Mouse (Mus musculus) heart, embryonic 11.5 days (tissue): ENCODE results near the gene Neurl3. TPM values are rescaled to one million over a fixed set of nuclear protein-coding genes. Genes with fewer than 3 reads are reported as not detected.

Experiments
- ATAC-seq: fragments of 200-750 bp; cut with Nextera tagmentation; replicated peaks from 2 replicates; pipeline ENCODE4 v1.8.0; 2017; ENCODE audit warnings: moderate library complexity; ENCODE audit not compliant: insufficient number of reproducible peaks, low FRiP score, low TSS enrichment
- H3K27ac ChIP-seq: fragments of 300-500 bp; sonication (generic); 2 replicates; pipeline ENCODE4 v1.5.1; 2014; ENCODE audit warnings: mild to moderate bottlenecking, low read depth, low read length
- H3K27me3 ChIP-seq: fragments of 300-500 bp; sonication (generic); 2 replicates; pipeline ENCODE4 v1.6.1; 2014; ENCODE audit warnings: mild to moderate bottlenecking, low read length, mixed read lengths; ENCODE audit not compliant: control insufficient read depth, insufficient read depth
- H3K36me3 ChIP-seq: fragments of 300-500 bp; sonication (generic); 2 replicates; pipeline ENCODE4 v1.6.1; 2014; ENCODE audit warnings: mild to moderate bottlenecking, low read length, moderate library complexity, mixed read lengths; ENCODE audit not compliant: control insufficient read depth, insufficient read depth
- H3K4me1 ChIP-seq: fragments of 300-500 bp; sonication (generic); 2 replicates; pipeline ENCODE4 v1.6.1; 2014; ENCODE audit warnings: low read length; ENCODE audit not compliant: control insufficient read depth, insufficient read depth
- H3K4me2 ChIP-seq: fragments of 300-500 bp; sonication (generic); 2 replicates; pipeline ENCODE4 v1.6.1; 2014; ENCODE audit warnings: mild to moderate bottlenecking, moderate library complexity
- H3K4me3 ChIP-seq: fragments of 300-500 bp; sonication (generic); 2 replicates; pipeline ENCODE4 v1.5.1; 2014; ENCODE audit warnings: low read depth, low read length
- H3K9ac ChIP-seq: fragments of 300-500 bp; sonication (generic); 2 replicates; pipeline ENCODE4 v1.6.1; 2014; ENCODE audit warnings: mild to moderate bottlenecking, low read depth, low read length, moderate library complexity
- H3K9me3 ChIP-seq: fragments of 300-500 bp; sonication (generic); replicated peaks from 2 replicates; pipeline ENCODE4 v1.6.1; 2016; ENCODE audit warnings: low read length; ENCODE audit not compliant: control insufficient read depth
- WGBS: fragments of 180-500 bp; shearing (Covaris S2); extraction: QIAGEN DNeasy Blood & Tissue Kit; methylation state at CpG from one replicate; pipeline ENCODE4 v1.1.7; 2014; ENCODE audit not compliant: insufficient replicate concordance; 5-methylcytosine and 5-hydroxymethylcytosine counted together
- polyA plus RNA-seq: library from polyadenylated mRNA; unstranded; fragments of >200 nt; fragmentation: Nextera tagmentation; extraction: Ambion mirVana; gene quantifications from 2 replicates; pipeline ENCODE4 v1.2.1, GENCODE M21; 2014

Gene Neurl3
- polyA plus RNA-seq, 1 experiment from 2014 or later = 2.6 TPM

DNA sequence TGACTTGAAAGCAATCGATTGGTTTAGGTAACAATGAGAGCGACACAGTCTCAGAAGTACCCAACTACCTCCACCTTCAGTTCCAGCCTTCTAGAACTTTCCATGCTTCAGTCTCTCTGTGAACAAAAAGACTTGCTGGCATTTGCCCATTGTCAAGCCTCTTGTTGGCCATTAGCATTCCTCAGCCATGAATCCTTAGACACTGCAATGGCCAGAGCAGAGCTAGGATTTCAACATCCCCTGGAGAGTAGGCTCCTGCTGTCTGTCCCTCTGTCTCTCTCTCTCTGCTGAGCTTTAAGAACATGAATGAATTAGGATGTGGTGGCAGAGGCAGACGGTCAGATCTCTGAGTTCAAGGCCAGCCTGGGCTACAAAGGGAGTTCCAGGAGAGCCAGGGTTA, 6.5 kb upstream of the Neurl3 start:
- Histone ChIP-seq H3K4me1 (no peaks in the 10 kb centered on the region), H3K4me2 (no peak overlapping the region), H3K9ac (no peak overlapping the region), H3K27me3 (no peaks in the 10 kb centered on the region), H3K27ac (no peak overlapping the region), H3K4me3 (no peak overlapping the region), H3K9me3 (no peaks in the 10 kb centered on the region), H3K36me3 (no peaks in the 10 kb centered on the region)
- 91% methylated on average over 3 of the region's 3 CpGs for WGBS
- no peak for ATAC-seq

DNA sequence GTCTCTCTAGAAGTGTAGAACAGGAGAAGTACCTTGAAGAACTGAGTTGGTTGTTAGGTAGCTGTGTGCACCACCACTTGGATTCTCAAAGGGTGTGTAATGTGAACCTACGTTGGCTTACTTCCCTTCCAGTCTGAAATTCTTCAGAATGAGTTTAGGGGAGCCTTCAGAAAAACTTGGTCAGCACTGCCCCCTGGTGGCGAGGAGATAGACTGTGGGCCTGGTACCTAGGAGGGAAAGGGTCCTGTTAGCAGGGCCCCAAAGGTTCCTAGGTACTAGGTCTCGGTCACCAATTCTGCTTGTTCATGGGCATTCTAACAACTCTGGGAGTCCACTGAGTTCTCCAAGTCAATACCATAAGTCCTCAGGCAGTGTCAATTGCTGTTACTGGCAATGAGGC, 4.7 kb upstream of the Neurl3 start:
- Histone ChIP-seq H3K27ac (no peak overlapping the region), H3K4me3 (no peak overlapping the region), H3K4me2 (no peak overlapping the region), H3K4me1 (no peaks in the 10 kb centered on the region), H3K27me3 (no peaks in the 10 kb centered on the region), H3K9me3 (no peaks in the 10 kb centered on the region), H3K36me3 (no peaks in the 10 kb centered on the region), H3K9ac (no peak overlapping the region)
- ATAC-seq = no peak
- 17% methylated on average over 3 of the region's 3 CpGs for WGBS

DNA sequence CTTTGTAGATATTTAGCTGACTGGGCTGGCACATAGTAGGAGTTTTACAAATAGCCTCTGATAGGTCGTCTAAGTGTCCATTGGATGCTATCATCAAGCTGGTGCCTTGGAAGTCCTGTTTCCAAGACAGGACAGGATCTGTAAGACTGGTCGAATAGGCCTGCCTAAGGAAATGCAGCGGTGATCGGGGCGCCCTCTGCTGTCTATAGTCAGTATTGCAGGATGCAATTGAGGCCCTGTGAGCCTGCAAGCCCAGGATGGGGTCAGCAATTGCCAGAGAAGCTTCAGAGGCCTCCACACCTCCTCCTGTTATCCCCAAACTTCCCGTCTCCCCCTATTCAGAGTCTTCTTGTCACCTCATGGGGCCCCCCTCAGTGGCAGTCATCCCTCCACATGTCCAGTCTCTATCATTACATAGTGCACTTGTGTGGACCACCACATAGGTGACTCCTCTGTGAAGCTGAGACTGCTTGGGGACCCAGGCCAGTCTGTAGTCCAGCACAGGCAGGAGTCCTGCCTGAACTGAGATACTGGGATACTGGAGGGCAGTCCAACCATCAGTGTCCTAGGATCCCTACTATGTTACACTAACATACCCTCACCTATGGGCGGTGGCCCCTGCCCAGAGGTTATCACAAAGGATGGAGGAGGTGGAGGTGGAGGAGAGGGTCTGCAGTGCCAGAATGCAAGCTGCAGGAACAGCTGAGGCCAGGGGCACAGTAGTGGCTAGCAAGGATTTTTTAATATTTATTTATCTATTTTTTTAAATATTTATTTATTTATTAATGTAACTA, 3.0 kb upstream of the Neurl3 start:
- no peaks in the 10 kb centered on the region for H3K27me3 ChIP-seq
- peaks cover 14% of the 10 kb centered on the region for H3K4me1 ChIP-seq
- no peak overlapping the region for H3K4me2 ChIP-seq
- no peak overlapping the region for H3K4me3 ChIP-seq
- no peaks in the 10 kb centered on the region for H3K36me3 ChIP-seq
- H3K9me3 ChIP-seq = no peaks in the 10 kb centered on the region
- no peak overlapping the region for H3K9ac ChIP-seq
- no peak for ATAC-seq
- 24% methylated on average over 7 of the region's 7 CpGs for WGBS
- no peak overlapping the region for H3K27ac ChIP-seq

DNA sequence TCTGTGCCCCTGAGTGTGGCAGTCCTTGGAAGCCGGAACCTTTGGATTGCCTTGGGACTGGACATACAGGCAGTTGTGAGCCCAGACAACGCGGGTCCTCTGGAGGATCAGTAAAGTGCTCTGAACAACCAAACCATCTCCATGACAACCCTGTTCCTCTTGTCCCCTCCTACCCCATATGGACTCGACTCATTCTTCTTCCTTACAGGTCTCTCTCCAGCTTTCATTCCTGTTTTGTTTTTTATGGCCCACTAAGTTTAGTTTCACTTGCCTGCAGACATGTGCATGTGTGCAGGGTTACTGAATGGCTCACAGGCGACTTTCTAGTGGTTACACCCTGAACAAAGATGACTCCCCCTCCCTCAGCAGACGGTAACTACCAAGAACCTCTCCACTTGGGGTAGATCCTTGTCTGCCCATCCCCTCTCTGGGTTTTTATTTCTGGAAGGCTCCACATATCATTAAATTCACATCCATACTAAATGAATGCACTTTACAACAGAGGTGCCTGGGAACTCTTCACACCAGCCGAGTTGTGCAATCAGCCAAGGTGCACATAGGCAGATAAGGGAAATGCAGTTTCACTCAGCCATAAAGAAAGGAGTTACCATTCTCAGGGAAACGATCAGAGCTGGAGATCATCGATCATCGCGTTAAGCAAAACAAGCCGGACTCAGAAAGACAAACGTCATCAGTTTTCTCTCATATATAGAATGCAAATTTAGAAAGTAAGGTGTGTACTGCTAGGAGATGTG, 1.3 kb upstream of the Neurl3 start:
- H3K4me1 ChIP-seq = peaks cover 30% of the 10 kb centered on the region
- 74% methylated on average over 13 of the region's 13 CpGs for WGBS
- no peak overlapping the region for H3K9ac ChIP-seq
- no peak overlapping the region for H3K4me3 ChIP-seq
- H3K9me3 ChIP-seq = no peaks in the 10 kb centered on the region
- H3K27ac ChIP-seq = no peak overlapping the region
- ATAC-seq = no peak
- no peaks in the 10 kb centered on the region for H3K36me3 ChIP-seq
- no peak overlapping the region for H3K4me2 ChIP-seq
- H3K27me3 ChIP-seq = no peaks in the 10 kb centered on the region

DNA sequence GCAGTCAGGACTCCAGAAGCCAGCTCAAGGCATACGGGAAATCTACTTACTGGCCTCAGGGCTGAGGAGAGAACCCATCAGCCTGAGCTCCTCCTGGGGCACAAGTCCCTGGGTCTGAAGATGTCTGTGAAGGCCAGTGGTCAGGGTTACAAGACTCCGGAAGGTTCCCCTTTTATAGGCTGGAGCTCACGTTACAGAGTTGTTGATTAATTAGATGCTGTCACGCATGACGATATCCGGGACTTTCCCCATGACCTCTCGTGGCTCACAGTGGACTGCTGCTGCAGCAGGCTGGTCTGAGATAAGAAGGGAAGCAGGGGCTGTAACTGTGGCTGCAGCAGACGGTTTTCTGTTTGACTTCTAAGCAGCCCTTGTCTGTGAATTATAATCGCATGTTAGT, 1.2 kb downstream of the Neurl3 start:
- Histone ChIP-seq H3K9ac (no peak overlapping the region), H3K4me1 (peaks cover 43% of the 10 kb centered on the region), H3K36me3 (no peaks in the 10 kb centered on the region), H3K27ac (peak overlapping the region; percentile 47; the same call in 1 of the 2 replicates), H3K4me3 (no peak overlapping the region), H3K4me2 (peak overlapping the region; percentile 44), H3K9me3 (no peaks in the 10 kb centered on the region), H3K27me3 (peaks cover 11% of the 10 kb centered on the region; the same call in 1 of the 2 replicates)
- 7% methylated on average over 9 of the region's 9 CpGs for WGBS
- no peak for ATAC-seq

DNA sequence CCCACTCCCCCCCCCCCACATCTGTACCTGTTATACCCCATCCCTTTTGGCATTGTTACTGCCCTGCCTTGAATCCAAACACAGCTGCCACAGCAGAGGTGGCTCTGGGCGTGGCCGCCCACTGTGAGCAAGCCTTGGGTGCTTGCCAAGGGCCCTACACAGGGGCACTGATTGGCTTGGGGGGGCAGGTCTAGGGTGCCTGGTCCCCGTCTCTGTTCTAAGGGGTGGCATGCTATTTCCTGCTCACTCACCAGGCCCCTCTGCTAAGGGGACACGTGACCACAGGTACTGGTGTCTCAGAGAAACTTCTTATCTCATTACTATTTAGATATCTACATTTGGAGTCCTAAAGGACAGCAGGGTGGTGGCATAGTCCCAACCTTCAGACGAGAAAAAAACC, 1.9 kb downstream of the Neurl3 start:
- peaks cover 43% of the 10 kb centered on the region for H3K4me1 ChIP-seq
- WGBS = 48% methylated on average over 5 of the region's 5 CpGs
- no peak overlapping the region for H3K9ac ChIP-seq
- H3K36me3 ChIP-seq = no peaks in the 10 kb centered on the region
- H3K4me3 ChIP-seq = no peak overlapping the region
- H3K9me3 ChIP-seq = no peaks in the 10 kb centered on the region
- 0 out of 2 replicates have a peak, but pooled peaks have one; percentile 27 for ATAC-seq
- no peak overlapping the region for H3K4me2 ChIP-seq
- H3K27ac ChIP-seq = no peak overlapping the region
- peaks cover 11% of the 10 kb centered on the region; the same call in 1 of the 2 replicates for H3K27me3 ChIP-seq

DNA sequence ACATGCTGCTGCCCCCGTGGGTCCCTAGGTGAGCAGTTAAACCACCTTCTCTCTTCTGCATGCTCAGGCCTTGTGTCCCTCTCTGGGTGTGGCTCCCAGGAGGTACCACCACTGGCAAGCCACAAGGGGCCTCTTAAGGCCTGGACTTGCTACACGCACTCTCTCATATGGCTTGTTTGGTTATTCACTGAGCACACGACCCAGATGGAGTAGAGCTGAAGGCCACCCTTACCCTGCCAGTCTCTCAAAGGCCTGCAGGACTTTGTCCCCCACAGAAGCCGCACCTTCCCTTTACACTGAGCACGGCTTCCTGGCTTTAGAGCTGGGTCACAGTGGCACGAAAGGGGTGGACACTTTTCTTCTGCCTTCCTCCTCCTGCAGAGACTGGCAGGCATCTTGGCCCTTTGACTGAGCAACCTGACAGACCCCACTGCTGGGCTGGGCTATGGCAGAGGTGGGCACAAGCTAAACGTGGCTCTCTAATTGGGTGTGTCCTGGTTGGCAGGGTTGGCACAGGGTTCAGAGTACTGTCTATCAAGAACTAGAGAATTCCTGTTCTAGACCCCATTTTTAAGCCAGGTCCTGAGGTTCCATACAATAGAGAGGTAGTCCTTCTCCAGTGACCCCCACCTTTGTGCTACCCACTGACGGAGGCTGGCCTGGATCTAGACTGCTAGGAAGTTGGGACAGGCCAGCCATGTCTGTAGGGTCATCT, 2.8 kb downstream of the Neurl3 start:
- Histone ChIP-seq H3K4me2 (no peak overlapping the region), H3K9me3 (no peaks in the 10 kb centered on the region), H3K4me1 (peaks cover 43% of the 10 kb centered on the region), H3K27me3 (peaks cover 11% of the 10 kb centered on the region; the same call in 1 of the 2 replicates), H3K27ac (peak overlapping the region; percentile 2; the same call in 1 of the 2 replicates), H3K9ac (no peak overlapping the region), H3K4me3 (no peak overlapping the region), H3K36me3 (no peaks in the 10 kb centered on the region)
- 71% methylated on average over 8 of the region's 8 CpGs for WGBS
- ATAC-seq = no peak

DNA sequence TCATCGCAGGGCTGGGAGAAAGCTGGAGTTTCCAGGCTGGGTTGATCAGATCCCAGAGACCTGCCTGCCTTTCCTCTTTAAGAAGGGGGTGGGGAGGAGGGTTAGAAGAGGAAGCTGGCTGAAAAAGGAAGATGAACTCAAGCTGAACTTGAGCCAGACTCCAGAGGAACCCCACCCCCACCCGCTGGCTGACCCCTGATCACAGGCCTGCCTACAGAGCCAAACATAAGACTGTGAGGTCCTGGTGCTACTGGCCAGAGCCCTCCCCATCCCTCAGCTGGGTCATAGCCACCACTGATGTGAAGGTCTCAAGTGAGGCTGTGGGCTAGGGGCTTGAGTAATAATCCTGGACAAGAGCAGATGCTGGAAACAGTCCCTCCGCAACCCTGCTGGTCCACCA, 3.8 kb downstream of the Neurl3 start:
- peak; percentile 54; the same call in 1 of the 2 replicates for ATAC-seq
- Histone ChIP-seq H3K4me2 (0 out of 2 replicates have a peak overlapping the region, but pooled peaks have one; percentile 3), H3K4me3 (no peak overlapping the region)

More for the DNA sequence above, 3.8 kb downstream of the Neurl3 start:
- Histone ChIP-seq H3K4me1 (peaks cover 43% of the 10 kb centered on the region), H3K27ac (peak overlapping the region; percentile 2; the same call in 1 of the 2 replicates), H3K27me3 (peaks cover 11% of the 10 kb centered on the region; the same call in 1 of the 2 replicates), H3K9ac (no peak overlapping the region), H3K9me3 (no peaks in the 10 kb centered on the region), H3K36me3 (no peaks in the 10 kb centered on the region)
- 43% methylated on average over 3 of the region's 3 CpGs for WGBS
